Mouse (Mus musculus) ES-Bruce4 (cell line): ENCODE measurements around the gene Kcnj2.

Source experiments
- CTCF ChIP-seq: IDR thresholded peaks from one replicate; pipeline ENCODE4 v1.8.1; 2011; ENCODE audit warnings: low read depth, low read length
- POLR2A ChIP-seq: IDR thresholded peaks from one replicate; pipeline ENCODE4 v1.8.1; 2011; ENCODE audit warnings: low read length; ENCODE audit not compliant: insufficient read depth

- TF ChIP-seq CTCF, result no peak
- no peak for TF ChIP-seq POLR2A
Observed at GRCm38 (mm10) chr11:111125963-111126362, 60.0 kb downstream of the Kcnj2 start.
